Mouse (Mus musculus): Measurements from ENCODE around the gene Mta3. TPM values are rescaled to one million over a fixed set of nuclear protein-coding genes. Genes with fewer than 3 reads are reported as not detected.

Mta3 gene
- polyA plus RNA-seq, 1 experiment from 2014 or later = 44.6 TPM

DNA sequence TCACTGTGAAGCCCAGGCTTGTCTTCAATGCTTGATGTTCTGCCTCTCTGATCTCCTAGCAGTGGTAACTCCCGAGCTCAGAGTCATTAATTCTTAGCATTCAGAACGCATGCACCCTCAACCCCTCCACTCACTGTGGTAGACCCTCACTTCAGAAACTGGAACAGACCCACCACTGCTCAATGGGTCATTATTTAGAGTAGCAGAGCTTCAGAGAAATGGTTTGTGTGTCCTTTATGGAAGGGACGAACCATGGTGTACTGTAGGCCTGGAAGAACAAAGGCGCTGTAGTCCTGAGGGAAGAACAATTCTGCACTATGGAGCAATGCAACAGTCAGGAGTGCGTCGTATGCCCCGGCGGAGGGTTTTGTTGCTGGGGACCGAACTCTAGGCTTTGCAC lies 6.4 kb downstream of the Mta3 start:
- H3K4me2 ChIP-seq (ENCODE audit: low read depth, severe bottlenecking) = no peak overlapping the region
- H3K27me3 ChIP-seq (ENCODE audit: control insufficient read depth, insufficient read depth, low read length) = no peaks in the 10 kb centered on the region
- H3K9me3 ChIP-seq (ENCODE audit: control insufficient read depth, low read length) = no peaks in the 10 kb centered on the region
- H3K4me1 ChIP-seq (ENCODE audit: control insufficient read depth, insufficient read depth, low read length) = 0 out of 2 replicates have a peak, but pooled peaks cover 2% of the 10 kb centered on the region
- no peak for DNase-seq (ENCODE audit: low spot score)
- WGBS = 92% methylated on average over 9 of the region's 9 CpGs
- peaks cover 18% of the 10 kb centered on the region for H3K36me3 ChIP-seq (ENCODE audit: control insufficient read depth, insufficient read depth, low read length)
- no peak overlapping the region for H3K4me3 ChIP-seq (ENCODE audit: low read depth, low read length)
- H3K9ac ChIP-seq (ENCODE audit: low read length) = no peak overlapping the region
- H3K27ac ChIP-seq (replicated peaks; ENCODE audit: low read depth, low read length) = no peak overlapping the region
- no peak for ATAC-seq (ENCODE audit: insufficient number of reproducible peaks, low FRiP score, low TSS enrichment, low read depth)

DNA sequence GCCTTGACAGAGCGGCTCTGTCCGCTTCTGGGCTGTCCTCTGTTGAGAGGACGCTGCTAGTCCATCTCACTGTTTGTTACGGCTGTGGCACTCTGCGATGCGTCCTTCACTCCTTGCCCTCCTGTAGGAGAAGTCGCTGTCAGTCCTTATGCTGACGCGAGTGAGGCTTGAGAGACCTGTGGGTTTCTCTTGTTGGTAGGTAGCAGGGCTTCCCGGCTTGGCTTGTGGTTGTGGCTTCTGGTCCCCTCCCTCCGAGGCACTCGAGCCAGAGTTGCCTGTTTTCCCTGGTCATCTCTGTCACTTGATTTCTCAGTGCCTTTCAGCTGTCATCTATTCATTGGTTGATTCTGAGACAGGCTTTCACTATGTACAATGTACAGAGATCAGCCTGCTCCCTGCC lies 14.5 kb downstream of the Mta3 start:
- Histone ChIP-seq H3K4me3 (ENCODE audit: low read depth, low read length) (no peak overlapping the region), H3K4me1 (ENCODE audit: control insufficient read depth, insufficient read depth, low read length) (no peaks in the 10 kb centered on the region), H3K27me3 (ENCODE audit: control insufficient read depth, insufficient read depth, low read length) (no peaks in the 10 kb centered on the region), H3K36me3 (ENCODE audit: control insufficient read depth, insufficient read depth, low read length) (peaks cover 19% of the 10 kb centered on the region), H3K9me3 (ENCODE audit: control insufficient read depth, low read length) (no peaks in the 10 kb centered on the region), H3K4me2 (ENCODE audit: low read depth, severe bottlenecking) (no peak overlapping the region), H3K9ac (ENCODE audit: low read length) (no peak overlapping the region), H3K27ac (replicated peaks; ENCODE audit: low read depth, low read length) (no peak overlapping the region)
- DNase-seq (ENCODE audit: low spot score) (no peak), ATAC-seq (ENCODE audit: insufficient number of reproducible peaks, low FRiP score, low TSS enrichment, low read depth) (no peak)
- WGBS = 87% methylated on average over 12 of the region's 12 CpGs

DNA sequence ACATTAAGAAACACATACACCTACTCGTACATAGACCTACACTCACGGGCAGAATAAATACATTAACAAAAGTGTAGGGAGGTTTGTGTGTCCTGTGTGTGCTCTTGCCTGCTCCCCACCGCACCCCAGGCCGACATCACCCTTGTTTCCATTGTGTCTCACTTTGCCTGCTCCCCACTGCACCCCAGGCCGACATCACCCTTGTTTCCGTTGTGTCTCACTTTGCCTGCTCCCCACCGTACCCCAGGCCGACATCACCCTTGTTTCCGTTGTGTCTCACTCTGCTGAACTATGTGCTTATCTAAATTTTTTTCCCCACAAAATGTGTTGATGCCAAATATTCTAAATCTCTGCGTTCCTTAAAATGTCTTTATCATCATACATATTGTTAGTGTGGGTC lies 15.2 kb downstream of the Mta3 start:
- H3K4me3 ChIP-seq (ENCODE audit: low read depth, low read length) = no peak overlapping the region
- 93% methylated on average over 10 of the region's 10 CpGs for whole genome bisulfite sequencing
- peaks cover 14% of the 10 kb centered on the region for H3K36me3 ChIP-seq (ENCODE audit: control insufficient read depth, insufficient read depth, low read length)
- DNase-seq (ENCODE audit: low spot score) (no peak), ATAC-seq (ENCODE audit: insufficient number of reproducible peaks, low FRiP score, low TSS enrichment, low read depth) (no peak)
- H3K4me2 ChIP-seq (ENCODE audit: low read depth, severe bottlenecking) = no peak overlapping the region
- H3K4me1 ChIP-seq (ENCODE audit: control insufficient read depth, insufficient read depth, low read length) = no peaks in the 10 kb centered on the region
- H3K27me3 ChIP-seq (ENCODE audit: control insufficient read depth, insufficient read depth, low read length) = no peaks in the 10 kb centered on the region
- no peaks in the 10 kb centered on the region for H3K9me3 ChIP-seq (ENCODE audit: control insufficient read depth, low read length)
- no peak overlapping the region for H3K9ac ChIP-seq (ENCODE audit: low read length)
- H3K27ac ChIP-seq (replicated peaks; ENCODE audit: low read depth, low read length) = no peak overlapping the region

DNA sequence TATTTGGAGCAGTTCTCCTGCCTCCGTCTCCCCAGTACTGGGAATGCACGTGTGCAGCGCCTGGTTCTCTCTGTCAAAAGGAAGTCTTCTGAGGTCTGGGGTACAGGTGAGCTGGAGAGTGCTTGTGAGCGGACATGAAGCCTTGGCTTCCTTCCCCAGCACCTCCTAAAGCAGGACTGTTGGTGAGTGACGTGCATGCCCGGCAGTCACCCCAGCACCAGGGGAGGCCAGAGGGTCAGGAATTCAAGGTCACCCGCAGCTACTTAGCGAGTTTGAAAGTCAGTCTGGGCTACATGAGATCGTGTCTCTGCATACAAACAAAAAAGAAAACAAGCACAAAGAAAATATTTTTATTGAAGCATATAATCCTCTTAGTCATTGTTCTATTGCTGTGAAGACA lies 17.1 kb downstream of the Mta3 start:
- DNase-seq (ENCODE audit: low spot score) (no peak), ATAC-seq (ENCODE audit: insufficient number of reproducible peaks, low FRiP score, low TSS enrichment, low read depth) (no peak)
- Histone ChIP-seq H3K9me3 (ENCODE audit: control insufficient read depth, low read length) (no peaks in the 10 kb centered on the region), H3K36me3 (ENCODE audit: control insufficient read depth, insufficient read depth, low read length) (no peaks in the 10 kb centered on the region), H3K4me1 (ENCODE audit: control insufficient read depth, insufficient read depth, low read length) (no peaks in the 10 kb centered on the region), H3K9ac (ENCODE audit: low read length) (no peak overlapping the region), H3K4me3 (ENCODE audit: low read depth, low read length) (no peak overlapping the region), H3K27me3 (ENCODE audit: control insufficient read depth, insufficient read depth, low read length) (no peaks in the 10 kb centered on the region), H3K4me2 (ENCODE audit: low read depth, severe bottlenecking) (no peak overlapping the region), H3K27ac (replicated peaks; ENCODE audit: low read depth, low read length) (no peak overlapping the region)
- 73% methylated on average over 9 of the region's 9 CpGs for WGBS

DNA sequence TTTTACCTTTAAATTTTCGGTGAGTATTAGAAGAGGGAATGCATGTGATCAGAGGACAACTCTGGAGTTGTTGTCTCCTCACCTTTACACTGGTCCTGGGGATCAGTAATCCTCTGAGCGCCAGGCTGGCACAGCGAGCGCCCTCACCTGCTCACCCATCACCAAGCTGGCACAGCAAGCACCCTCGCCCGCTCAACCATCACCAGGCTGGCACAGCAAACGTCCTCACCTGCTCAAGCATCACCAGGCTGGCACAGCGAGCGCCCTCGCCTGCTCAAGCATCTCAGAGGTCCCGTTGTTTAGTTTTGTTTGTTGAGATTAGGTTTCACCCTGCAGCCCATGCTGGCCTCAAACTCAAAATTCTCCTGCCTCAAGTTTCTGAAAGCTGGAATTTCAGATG lies 20.5 kb downstream of the Mta3 start:
- Histone ChIP-seq H3K9me3 (ENCODE audit: control insufficient read depth, low read length) (no peaks in the 10 kb centered on the region), H3K4me2 (ENCODE audit: low read depth, severe bottlenecking) (no peak overlapping the region), H3K27ac (replicated peaks; ENCODE audit: low read depth, low read length) (no peak overlapping the region), H3K36me3 (ENCODE audit: control insufficient read depth, insufficient read depth, low read length) (no peaks in the 10 kb centered on the region), H3K27me3 (ENCODE audit: control insufficient read depth, insufficient read depth, low read length) (no peaks in the 10 kb centered on the region), H3K4me3 (ENCODE audit: low read depth, low read length) (no peak overlapping the region), H3K4me1 (ENCODE audit: control insufficient read depth, insufficient read depth, low read length) (no peaks in the 10 kb centered on the region), H3K9ac (ENCODE audit: low read length) (no peak overlapping the region)
- DNase-seq (ENCODE audit: low spot score) = no peak
- WGBS = 95% methylated on average over 11 of the region's 11 CpGs
- no peak for ATAC-seq (ENCODE audit: insufficient number of reproducible peaks, low FRiP score, low TSS enrichment, low read depth)

DNA sequence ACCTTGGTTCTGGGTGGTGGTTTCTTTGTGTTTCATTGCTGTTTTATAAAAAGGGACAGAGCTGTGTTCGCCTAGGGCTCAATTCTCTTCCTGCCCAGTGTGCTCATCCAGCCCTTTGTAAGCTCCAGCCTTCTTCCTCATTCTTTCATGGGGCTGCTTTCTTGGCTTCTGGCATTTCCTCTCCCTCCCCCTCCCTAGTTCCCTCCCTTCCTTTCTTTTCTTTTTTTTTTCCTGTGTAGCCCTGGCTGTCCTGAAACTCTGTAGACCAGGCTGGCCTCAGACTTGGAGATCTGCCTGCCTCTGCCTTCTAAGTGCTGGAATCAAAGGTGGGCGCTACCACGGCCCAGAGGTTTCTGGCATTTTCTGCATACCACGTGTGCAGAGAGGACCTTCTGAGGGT lies 21.7 kb downstream of the Mta3 start:
- H3K27ac ChIP-seq (replicated peaks; ENCODE audit: low read depth, low read length) = no peak overlapping the region
- DNase-seq (ENCODE audit: low spot score) = no peak

DNA sequence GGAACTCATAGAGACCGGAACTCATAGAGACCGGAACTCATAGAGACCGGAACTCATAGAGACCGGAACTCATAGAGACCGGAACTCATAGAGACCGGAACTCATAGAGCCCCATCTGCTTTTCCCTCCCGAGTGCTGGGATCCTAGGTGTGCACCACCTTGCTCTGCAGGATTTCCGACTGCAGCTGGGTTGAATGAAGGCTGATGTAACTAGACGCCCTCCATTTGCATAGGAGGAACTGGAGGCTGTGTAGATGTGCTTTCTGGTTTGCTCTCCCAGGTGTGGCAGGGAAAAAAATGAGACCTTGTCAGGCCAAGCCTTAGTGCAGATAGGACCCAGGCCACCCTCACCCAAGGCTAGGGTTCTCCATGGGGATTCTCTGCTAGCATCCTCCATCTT lies 23.1 kb downstream of the Mta3 start:
- Histone ChIP-seq H3K4me2 (ENCODE audit: low read depth, severe bottlenecking) (no peak overlapping the region), H3K27me3 (ENCODE audit: control insufficient read depth, insufficient read depth, low read length) (no peaks in the 10 kb centered on the region), H3K9me3 (ENCODE audit: control insufficient read depth, low read length) (no peaks in the 10 kb centered on the region), H3K9ac (ENCODE audit: low read length) (no peak overlapping the region), H3K4me3 (ENCODE audit: low read depth, low read length) (no peak overlapping the region), H3K27ac (replicated peaks; ENCODE audit: low read depth, low read length) (no peak overlapping the region), H3K4me1 (ENCODE audit: control insufficient read depth, insufficient read depth, low read length) (no peaks in the 10 kb centered on the region), H3K36me3 (ENCODE audit: control insufficient read depth, insufficient read depth, low read length) (no peaks in the 10 kb centered on the region)
- DNase-seq (ENCODE audit: low spot score) (no peak), ATAC-seq (ENCODE audit: insufficient number of reproducible peaks, low FRiP score, low TSS enrichment, low read depth) (no peak)
- 93% methylated on average over 9 of the region's 9 CpGs for WGBS

More for the DNA sequence above, 21.7 kb downstream of the Mta3 start:
- no peak overlapping the region for H3K4me2 ChIP-seq (ENCODE audit: low read depth, severe bottlenecking)
- no peaks in the 10 kb centered on the region for H3K27me3 ChIP-seq (ENCODE audit: control insufficient read depth, insufficient read depth, low read length)
- no peak for ATAC-seq (ENCODE audit: insufficient number of reproducible peaks, low FRiP score, low TSS enrichment, low read depth)
- no peak overlapping the region for H3K4me3 ChIP-seq (ENCODE audit: low read depth, low read length)
- H3K36me3 ChIP-seq (ENCODE audit: control insufficient read depth, insufficient read depth, low read length) = no peaks in the 10 kb centered on the region
- no peaks in the 10 kb centered on the region for H3K4me1 ChIP-seq (ENCODE audit: control insufficient read depth, insufficient read depth, low read length)
- H3K9ac ChIP-seq (ENCODE audit: low read length) = no peak overlapping the region
- no peaks in the 10 kb centered on the region for H3K9me3 ChIP-seq (ENCODE audit: control insufficient read depth, low read length)
- 95% methylated on average over 4 of the region's 4 CpGs for WGBS

DNA sequence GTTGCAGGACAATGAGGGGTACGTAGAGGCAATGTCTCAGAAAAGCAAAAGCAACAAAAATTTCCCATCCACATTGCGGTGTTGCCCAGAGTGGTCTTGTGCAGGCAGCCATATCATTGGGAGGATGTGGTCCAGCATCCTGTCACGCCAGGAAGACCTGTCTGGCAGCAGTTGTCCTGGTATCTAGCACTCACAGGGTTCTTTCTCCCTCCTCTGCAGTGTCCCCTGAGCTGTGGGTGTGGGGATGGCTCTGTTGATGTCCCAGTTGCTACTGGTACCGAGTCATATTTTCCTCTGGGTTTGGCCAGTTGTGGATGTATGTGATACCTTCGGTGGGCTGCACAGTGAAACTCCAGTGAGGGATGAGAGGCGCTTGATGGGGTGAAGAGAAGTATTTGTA lies 24.2 kb downstream of the Mta3 start:
- no peaks in the 10 kb centered on the region for H3K4me1 ChIP-seq (ENCODE audit: control insufficient read depth, insufficient read depth, low read length)
- no peak for ATAC-seq (ENCODE audit: insufficient number of reproducible peaks, low FRiP score, low TSS enrichment, low read depth)
- H3K9ac ChIP-seq (ENCODE audit: low read length) = no peak overlapping the region
- no peak overlapping the region for H3K27ac ChIP-seq (replicated peaks; ENCODE audit: low read depth, low read length)
- H3K4me3 ChIP-seq (ENCODE audit: low read depth, low read length) = no peak overlapping the region
- 94% methylated on average over 6 of the region's 6 CpGs for WGBS
- DNase-seq (ENCODE audit: low spot score) = no peak
- no peaks in the 10 kb centered on the region for H3K9me3 ChIP-seq (ENCODE audit: control insufficient read depth, low read length)
- no peaks in the 10 kb centered on the region for H3K36me3 ChIP-seq (ENCODE audit: control insufficient read depth, insufficient read depth, low read length)
- no peak overlapping the region for H3K4me2 ChIP-seq (ENCODE audit: low read depth, severe bottlenecking)
- no peaks in the 10 kb centered on the region for H3K27me3 ChIP-seq (ENCODE audit: control insufficient read depth, insufficient read depth, low read length)

DNA sequence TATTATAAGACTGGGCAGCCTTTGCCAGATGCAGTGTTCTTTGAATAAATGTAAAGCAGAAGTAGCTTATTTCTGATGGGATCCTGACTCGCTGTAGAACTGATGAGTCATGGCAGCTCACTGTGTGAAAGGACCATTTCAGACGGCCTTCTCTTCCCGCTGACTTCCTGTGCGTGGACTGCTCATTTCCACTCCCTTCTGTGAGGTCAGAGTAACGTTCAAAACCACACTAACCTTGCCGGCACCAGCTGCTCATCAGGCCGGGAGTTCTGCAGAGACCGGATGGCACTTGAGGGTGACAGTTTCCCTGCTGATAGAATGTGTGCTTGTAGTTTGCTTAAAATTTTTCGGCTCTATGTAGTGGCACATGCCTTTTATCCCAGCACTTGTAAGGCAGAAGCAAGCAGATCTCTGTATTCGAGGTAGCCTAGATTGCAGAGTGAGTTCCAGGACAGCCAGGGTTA lies 26.2 kb downstream of the Mta3 start:
- no peaks in the 10 kb centered on the region for H3K36me3 ChIP-seq (ENCODE audit: control insufficient read depth, insufficient read depth, low read length)
- no peaks in the 10 kb centered on the region for H3K4me1 ChIP-seq (ENCODE audit: control insufficient read depth, insufficient read depth, low read length)
- no peaks in the 10 kb centered on the region for H3K27me3 ChIP-seq (ENCODE audit: control insufficient read depth, insufficient read depth, low read length)
- no peak overlapping the region for H3K4me3 ChIP-seq (ENCODE audit: low read depth, low read length)
- H3K4me2 ChIP-seq (ENCODE audit: low read depth, severe bottlenecking) = no peak overlapping the region
- no peak overlapping the region for H3K9ac ChIP-seq (ENCODE audit: low read length)
- no peak overlapping the region for H3K27ac ChIP-seq (replicated peaks; ENCODE audit: low read depth, low read length)
- ATAC-seq (ENCODE audit: insufficient number of reproducible peaks, low FRiP score, low TSS enrichment, low read depth) = no peak
- 65% methylated on average over 10 of the region's 10 CpGs for WGBS
- DNase-seq (ENCODE audit: low spot score) = no peak
- no peaks in the 10 kb centered on the region for H3K9me3 ChIP-seq (ENCODE audit: control insufficient read depth, low read length)

Measured in limb, embryonic 11.5 days (tissue).